Mouse (Mus musculus) urinary bladder, postnatal 10 days (tissue): Measurements from ENCODE around the gene Cmip.

Experiments
- DNase-seq: peaks from one replicate; pipeline ENCODE4 v3.0.0; 2022; ENCODE audit warnings: low spot score

The Cmip gene

GRCm38 (mm10) chr8:117257029-117257820 lies at the start of gene Cmip:
Gene Cmip, plus strand, starts transcription at chr8:117257064.
- no peak for DNase-seq

- no peak for DNase-seq
Measured at GRCm38 (mm10) chr8:117209150-117209549, 47.7 kb upstream of the Cmip start.

GRCm38 (mm10) chr8:117212100-117212499 lies 44.8 kb upstream of the Cmip start:
- DNase-seq, result no peak

- no peak for DNase-seq
Measured at GRCm38 (mm10) chr8:117217724-117218123, 39.1 kb upstream of the Cmip start.

GRCm38 (mm10) chr8:117222396-117222795 lies 34.5 kb upstream of the Cmip start:
- DNase-seq, result no peak

- DNase-seq, result peak; percentile 71
Measured at GRCm38 (mm10) chr8:117224630-117225029, 32.2 kb upstream of the Cmip start.

GRCm38 (mm10) chr8:117226306-117226705 lies 30.6 kb upstream of the Cmip start:
- DNase-seq, result no peak

- DNase-seq, result no peak
Measured at GRCm38 (mm10) chr8:117227339-117227738, 29.5 kb upstream of the Cmip start.

GRCm38 (mm10) chr8:117233199-117233598 lies 23.7 kb upstream of the Cmip start:
- DNase-seq, result no peak

GRCm38 (mm10) chr8:117236531-117236930 lies 20.3 kb upstream of the Cmip start:
- DNase-seq, result no peak

- DNase-seq, result no peak
Measured at GRCm38 (mm10) chr8:117240326-117240725, 16.5 kb upstream of the Cmip start.

GRCm38 (mm10) chr8:117240841-117241494 lies 15.9 kb upstream of the Cmip start:
- no peak for DNase-seq

- no peak for DNase-seq
Measured at GRCm38 (mm10) chr8:117241848-117242247, 15.0 kb upstream of the Cmip start.

- DNase-seq, result no peak
Measured at GRCm38 (mm10) chr8:117242286-117242685, 14.6 kb upstream of the Cmip start.

- no peak for DNase-seq
Measured at GRCm38 (mm10) chr8:117244601-117245000, 12.3 kb upstream of the Cmip start.

GRCm38 (mm10) chr8:117248341-117248740 lies 8.5 kb upstream of the Cmip start:
- DNase-seq, result no peak

GRCm38 (mm10) chr8:117251086-117251681 lies 5.7 kb upstream of the Cmip start:
- no peak for DNase-seq

- no peak for DNase-seq
Measured at GRCm38 (mm10) chr8:117252650-117253049, 4.2 kb upstream of the Cmip start.

GRCm38 (mm10) chr8:117253390-117254269 lies 3.2 kb upstream of the Cmip start:
- DNase-seq, result no peak

GRCm38 (mm10) chr8:117254496-117254895 lies 2.4 kb upstream of the Cmip start:
- no peak for DNase-seq

GRCm38 (mm10) chr8:117256292-117256938 lies 449 bp upstream of the Cmip start:
- peak; percentile 82 for DNase-seq
